Mouse (Mus musculus) skeletal muscle tissue, adult 2 months (tissue): Measurements from ENCODE around the gene BC048507.
"Not testable (repeated sequence)": the region's sequence is repeated elsewhere in the genome, so short reads cannot be mapped to it uniquely, and the experiment has no call there.

Experiments used
- DNase-seq: peaks from one replicate; pipeline ENCODE4 v3.0.0-alpha.2; 2012; ENCODE audit warnings: low read depth, low spot score

BC048507 gene

DNA sequence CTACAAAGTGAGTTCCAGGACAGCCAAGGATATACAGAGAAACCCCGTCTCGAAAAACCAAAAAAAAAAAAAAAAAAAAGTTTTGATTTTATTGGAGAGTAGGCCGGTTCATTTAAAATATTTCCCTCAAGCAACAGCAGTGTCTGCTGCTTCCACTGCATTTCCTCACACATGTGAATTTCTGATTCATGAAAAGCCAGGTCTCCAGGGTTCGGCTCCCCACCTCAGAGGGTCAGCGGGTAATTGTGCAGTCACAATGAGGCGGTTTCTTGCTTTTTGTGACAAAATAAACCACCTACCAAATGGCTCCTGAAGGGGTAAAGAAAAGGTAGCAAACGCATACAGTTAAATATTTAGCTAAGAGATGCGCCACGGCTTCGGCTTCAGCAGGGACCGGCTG, at the start of gene BC048507:
Gene BC048507, plus strand, starts transcription at position 301 of the 400 bp plus-strand sequence.
- no peak for DNase-seq

DNA sequence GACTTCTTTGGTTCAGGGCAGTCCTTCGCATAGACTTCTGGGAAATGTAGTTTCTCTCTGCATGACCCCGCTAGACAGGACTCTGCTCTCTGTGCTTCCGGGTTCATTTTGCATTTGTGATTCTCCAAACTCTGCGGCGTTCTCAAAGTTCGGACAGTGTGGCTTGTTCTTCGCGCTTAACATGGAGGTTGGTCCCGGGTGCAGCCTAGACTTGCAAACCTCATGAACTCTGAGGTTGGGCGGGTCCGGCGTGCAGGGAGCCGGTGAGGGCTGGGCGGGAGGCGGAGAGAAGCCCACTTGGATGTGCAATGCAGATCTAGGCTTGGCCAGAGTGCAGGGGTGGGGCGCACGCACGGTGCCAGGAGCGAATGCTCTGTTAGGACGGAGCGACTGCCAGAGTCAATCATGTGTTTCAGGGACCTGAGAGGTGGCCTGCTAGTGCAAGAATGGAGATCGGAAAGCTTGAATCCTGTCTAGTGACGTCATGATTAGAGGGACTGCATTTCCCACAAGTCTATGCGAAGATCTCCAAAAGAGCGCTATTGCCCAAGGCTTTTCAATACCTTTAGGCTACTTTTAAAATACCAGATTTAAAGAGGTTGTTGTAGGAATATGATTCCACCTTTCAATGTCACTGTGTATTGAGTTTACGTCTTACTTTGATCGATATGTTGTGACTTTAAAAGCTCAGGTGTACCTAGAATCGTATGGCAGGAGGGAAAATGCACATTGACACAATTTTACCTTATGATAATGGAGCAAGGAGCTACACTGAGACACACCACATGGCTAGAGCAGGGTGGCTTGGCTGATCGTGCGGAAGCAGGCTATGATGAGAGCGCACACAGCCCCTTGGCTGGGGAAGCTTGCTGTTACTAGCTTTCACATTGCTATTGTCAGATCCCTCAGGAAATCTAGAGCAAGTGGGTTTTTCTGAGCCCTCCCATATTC, 49.1 kb upstream of the BC048507 start, which contains the start of gene Zfp273:
Gene Zfp273, plus strand, starts transcription at position 31 of the 951 bp plus-strand sequence.
- DNase-seq = peak; percentile 72

DNA sequence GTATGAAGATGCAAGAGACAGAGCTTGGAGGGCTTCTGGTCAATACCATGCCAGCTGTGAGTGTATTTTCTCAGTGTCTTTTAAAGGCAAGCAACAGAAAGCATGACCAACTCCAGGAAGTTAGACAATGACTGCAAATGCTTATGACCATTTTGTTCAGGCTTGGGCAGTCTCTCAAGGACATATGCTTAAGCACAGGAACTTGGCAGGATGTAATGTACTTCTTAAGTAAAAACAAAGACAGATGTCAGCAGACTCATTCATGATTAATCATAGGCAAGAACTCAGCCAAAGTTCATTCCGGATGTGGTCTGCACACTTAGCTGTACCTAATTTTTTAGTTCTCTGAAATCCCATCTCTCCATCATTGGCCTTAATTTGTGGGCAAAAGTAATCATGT, 44.5 kb upstream of the BC048507 start:
- DNase-seq = no peak

DNA sequence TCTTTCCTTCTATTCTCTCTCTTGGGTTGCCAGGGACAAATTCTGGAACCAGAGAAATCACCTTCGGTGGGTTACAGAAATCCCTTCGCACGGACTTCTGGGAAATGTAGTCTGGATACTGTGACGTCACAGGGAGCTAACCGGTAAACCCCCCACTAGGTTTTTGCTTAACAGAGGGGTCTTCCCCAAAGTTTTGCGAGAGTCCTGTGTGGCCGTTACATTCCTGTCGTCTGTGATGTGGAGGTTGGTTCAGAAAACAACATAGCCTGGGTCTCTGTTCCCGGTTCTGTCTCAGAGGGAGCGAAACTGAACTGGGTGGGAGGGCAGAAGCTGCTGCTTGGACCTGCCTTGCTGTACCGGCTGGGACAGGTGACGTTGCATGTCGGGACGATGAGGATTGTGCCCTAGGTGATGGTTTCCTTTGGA, 32.2 kb upstream of the BC048507 start, which contains the start of gene Gm10037:
Gene Gm10037, plus strand, starts transcription at position 196 of the 426 bp plus-strand sequence.
- peak; percentile 25 for DNase-seq

DNA sequence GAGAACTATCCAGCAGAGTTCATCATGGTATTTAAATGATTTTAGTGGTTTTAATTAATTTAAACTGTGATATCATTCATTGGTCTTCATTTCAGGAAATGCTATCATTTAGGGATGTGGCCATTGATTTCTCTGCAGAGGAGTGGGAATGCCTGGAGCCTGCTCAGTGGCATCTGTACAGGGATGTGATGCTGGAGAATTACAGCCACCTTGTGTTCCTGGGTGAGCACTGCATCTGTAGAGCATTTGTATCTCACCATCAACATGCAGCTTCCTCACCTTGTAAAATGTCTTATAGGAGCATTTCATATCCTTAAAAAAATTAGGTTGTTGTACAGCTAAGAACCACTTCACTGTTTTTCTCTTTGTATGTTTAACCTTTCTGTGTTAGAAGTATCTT, 30.0 kb upstream of the BC048507 start:
- DNase-seq = not testable (repeated sequence)

DNA sequence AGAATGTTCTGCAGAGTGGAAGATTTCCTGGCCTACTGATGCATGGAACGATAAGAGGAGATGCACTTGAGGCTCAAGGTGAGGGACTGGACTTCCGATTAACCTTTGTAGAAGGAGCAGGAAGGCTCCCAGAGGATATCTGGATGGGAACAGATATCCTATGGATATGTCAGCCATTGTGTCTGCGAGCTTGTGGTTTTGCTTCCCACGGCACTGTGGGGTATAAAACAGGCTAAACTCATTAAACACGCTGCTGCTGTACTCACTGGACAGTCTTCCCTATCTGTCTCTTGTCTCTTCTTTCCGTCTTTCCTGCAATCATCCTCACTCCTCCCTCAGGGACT, 19.4 kb upstream of the BC048507 start:
- no peak for DNase-seq

DNA sequence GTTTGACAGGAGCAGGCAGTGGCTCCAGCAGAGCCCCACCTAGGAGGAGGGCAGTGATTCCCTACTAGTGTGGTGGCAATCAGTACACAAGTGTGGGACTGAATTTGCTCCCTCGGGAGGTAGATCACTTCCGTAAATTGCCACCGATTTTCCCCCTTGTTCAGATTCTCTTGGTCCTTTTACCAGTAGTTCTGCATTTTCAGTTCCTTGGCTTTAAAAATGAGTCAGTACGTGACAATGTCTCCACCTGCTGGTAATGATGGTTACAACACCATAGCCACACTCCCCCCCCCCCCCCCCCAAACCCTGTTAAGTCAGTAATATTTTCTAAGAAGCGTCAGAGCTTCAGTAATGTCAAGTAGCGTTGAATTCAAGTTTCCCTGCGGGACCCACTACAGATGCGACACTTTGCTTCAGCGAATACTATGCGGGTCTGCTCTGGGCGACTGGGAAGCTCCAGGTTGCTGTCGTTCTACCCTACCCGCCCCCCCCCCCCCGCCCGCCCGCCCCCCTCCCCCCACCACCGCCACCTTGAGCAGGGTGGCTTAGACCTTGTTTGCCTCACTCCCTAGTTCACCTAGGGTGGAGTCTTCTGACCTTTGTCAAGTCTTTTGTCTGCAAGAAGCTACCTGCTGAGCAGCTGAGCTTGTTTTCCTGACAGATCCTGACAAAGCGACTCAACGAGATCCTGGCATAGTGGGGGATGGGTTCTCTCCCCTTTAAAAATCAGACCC, 18.8 kb upstream of the BC048507 start:
- DNase-seq = peak; percentile 52

DNA sequence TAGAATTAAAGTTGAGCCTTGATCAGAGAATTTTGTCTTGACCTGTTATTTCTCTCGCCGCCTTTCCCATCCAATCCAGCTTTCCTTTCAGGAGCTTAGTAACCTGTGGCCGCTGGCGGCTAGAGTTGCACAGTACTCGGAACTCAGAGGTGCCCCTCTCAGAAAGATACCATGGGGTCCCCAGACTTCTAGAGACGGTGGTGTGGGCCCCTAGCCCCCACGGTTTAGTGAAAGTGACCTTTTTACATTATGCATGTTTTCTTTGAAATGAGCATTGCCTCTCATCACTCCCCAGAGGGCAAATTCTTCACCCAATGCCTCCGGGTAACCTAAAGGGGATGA, 18.3 kb upstream of the BC048507 start:
- DNase-seq = no peak

DNA sequence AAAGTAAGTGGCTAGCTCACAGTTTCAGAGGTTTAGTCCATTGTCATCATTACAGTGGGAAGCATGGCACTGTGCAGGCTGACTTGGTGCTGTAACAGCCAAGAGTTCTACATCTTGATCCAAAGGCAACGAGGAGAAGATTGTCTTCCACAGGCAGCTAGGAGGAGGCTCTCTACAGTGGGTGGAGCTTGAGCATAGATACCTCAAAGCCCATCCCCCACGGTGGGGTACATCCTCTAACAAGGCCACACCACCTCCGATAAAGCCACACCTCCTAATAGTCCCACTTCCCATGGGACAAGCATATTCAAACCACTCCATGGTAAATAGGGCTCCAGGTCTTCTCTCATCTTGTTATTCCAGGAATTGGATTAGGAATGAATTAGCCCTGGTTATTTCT, 12.8 kb upstream of the BC048507 start:
- no peak for DNase-seq

DNA sequence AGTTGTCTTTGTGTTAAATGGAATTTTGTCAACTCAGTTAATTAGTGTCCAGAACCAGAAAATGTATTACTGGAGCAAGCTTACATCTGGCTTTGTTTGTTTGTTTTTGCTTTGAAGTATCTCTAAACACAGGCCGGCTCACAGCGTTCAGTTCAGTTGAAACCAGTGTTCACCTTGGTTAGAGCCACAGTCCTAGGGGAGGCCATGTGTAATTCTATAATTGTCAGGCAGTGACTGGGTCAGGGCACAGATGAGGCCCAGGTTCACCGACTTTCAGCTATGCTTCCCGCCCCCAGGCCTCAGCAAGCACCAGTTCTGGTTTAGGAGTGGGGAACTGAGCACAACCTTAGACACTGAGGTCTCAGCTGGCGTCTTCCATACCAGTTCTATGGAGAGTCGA, 10.0 kb upstream of the BC048507 start:
- no peak for DNase-seq

DNA sequence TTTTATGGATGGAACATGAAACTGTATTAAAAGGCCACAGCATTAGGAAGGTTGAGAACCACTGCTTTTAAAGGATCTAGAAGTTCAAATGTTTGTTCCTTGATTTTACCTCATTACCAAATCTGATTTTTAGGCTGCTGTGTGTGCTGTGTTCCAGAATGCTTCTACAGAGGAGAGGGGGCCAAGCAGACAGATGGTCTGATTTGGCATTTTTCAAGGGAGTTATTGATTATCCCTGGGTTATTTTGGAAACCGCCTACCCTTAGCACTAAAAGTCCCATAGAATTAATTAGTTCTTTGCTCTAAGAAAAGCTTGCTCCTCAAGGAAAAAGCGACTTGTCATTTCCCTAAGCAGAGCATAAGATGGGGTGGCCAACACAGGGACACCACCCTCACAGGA, 9.1 kb upstream of the BC048507 start:
- DNase-seq = no peak

DNA sequence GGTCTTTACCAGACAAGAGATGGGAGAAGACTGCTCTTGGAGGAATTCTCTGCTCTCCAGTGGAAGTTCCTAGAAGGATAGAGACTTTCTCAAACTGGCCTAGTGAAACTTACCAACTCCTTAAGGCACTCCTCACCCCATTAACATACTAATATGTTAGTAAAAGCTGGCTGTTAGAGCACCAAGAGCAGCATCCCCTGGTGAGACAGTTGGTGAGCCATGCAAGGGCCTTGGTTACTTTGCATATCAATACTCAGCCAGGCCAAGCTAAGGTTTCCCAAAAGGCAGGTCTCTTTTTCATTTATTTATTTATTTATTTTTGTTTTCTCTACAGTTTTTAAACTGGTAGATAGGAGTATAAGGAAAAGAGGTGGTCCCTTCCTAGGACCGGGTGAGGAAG, 5.8 kb upstream of the BC048507 start:
- no peak for DNase-seq

DNA sequence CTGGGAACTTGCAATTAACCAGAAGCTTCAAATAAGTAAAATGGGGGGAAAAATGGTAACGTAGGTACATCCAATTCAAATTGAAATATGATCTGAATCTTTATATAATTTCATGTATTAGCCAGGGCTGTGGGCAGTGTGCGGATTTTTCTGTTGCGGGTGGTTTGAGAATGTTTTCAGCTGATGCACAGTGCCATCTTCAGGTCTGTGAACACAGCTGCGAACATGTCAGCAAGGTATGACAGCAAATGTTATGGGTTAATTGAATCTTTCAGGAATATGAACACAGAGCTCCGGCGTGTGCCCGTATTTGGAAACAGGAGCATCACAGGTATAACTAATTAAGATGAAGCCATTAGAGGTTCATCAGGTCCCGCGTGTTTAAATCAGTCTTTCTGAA, 618 bp upstream of the BC048507 start:
- no peak for DNase-seq

DNA sequence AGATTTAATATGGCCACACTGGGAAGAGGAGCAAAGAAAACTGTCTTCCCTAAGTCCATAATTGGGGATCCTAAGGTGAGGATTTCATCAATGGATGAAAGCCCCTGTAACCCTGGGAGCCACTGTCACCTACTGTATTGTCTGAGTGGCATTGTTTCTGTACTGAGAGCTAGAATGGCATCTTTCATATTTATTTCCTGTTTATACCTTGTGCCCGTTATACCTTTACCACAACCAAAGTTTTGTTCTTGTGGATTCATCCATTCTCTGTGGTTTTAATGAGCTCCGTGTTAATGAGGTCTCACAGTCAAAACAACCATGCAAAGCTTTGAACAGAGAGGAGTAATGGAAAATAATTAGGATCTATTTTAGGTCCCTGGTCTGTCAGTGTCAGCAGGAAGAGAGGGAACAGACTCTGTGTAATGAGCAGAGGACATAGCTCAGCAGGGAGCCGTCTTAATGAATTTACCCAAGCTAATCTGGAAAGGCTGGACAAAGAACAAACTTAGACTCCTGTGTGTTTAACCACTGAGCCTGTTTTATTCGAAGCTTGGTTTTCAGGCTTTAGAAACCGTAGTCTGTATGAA, 1.7 kb downstream of the BC048507 start:
- no peak for DNase-seq

DNA sequence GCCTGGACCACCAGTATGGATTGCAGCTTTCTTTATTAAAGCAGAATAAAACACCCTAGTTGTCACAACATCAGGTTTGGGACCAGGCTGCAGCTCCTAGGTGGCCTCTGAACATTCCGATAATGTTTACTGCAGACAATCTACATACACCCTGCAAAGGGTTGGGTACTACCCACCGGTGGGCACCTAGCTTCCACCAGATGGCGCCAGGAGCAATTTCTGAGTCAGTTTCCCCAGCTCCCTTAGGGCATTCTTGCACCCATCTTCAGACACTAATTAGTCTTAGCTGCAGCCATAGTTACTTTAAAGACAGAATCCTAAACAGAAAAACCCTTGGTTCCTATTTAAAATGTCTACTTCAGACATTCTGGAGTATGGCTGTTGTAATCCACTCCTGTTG, 4.8 kb downstream of the BC048507 start:
- no peak for DNase-seq

DNA sequence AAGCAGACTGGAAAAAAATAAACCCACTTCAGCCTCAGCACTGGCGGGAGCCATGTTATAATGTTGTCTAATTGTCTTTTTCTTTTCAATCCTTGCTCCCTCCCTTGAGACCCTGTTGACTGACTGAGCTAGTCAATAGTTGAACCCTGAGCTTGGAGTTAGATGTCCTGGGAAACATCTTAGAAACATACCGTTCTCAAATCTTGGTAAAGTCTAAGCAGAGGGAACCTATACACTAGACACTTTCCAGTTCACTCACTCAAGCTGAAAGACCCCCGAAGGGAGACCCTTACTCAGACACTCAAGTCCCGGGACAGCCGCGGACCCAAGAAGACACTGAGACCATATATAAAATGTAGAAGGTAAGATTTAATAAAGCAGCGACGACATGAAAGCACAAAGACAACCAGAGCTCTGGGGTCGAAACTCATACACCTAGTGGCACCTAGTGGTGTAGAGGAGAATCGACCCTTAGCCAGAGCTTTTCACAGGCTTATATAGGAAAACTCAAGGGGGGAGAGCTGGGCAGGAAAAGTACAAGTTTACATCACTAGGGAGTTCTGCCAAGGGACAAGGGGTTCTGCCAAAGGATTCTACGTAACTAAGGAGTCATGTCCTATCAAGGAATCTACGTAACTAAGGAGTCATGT, 13.0 kb downstream of the BC048507 start:
- not testable (repeated sequence) for DNase-seq

DNA sequence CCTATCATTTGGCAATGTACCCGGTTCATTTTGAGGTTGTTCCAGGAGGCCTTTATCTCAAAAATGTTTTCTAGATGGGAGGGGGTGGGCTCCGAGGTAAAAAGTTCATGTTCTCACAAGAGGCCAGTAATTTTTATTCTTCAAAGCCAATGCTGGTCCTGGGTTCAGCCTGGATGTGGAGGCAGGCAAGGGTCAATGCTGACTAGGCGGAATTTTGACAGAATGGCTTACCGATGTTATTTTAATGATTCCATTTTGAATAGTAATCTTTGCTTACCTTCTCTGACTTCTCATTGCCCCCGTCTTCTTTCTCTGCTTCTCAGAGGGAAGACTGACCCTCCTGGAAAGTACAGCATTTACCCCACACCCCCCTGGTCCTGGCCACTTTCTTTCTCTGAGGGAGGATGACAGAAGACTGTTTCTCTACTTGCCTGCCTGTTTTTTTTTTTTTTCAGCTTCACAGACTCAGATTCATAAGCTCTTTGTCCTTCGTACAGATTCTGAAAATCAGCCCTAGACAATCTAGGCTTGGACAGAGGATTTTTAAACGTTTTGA, 13.7 kb downstream of the BC048507 start:
- DNase-seq = no peak

DNA sequence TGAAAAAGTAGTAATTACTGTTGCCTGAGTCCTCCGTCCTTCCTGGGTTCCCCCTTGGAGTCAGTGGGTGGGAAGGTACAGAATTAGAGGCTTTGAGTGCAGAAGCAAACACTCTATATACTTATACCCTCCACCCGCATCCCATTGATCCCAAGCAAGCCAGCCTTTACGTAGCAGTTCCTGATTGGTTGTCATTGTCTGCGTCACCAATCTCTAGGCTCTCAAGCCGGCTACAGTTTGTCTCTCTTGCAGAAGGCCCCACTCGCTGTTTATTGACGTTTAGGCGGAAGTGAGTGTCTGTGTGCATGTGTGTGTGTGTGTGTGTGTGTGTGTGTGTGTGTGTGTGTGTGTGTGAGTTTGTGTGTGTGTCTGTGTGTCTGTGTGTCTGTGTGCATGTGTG, 20.8 kb downstream of the BC048507 start:
- no peak for DNase-seq

DNA sequence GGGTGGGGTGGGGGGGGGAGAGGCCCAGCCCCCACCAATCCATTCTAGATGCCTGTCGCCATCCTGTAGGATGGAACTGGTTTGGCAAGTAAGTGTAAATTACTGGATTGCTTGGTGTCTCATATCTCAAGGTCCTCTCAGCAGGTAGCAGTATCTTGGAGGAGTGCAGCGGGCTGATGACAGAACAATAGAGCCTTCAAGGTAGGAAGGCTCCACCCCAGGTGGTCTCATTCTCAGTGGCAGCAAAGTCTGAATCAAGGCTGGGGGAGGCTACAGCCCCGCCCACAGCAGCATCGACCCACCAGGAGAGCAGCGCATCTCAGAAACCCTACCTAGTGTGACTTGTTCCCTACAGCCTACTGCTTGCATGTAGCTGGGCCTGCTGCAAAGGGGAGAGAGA, 46.6 kb downstream of the BC048507 start:
- DNase-seq = no peak
